Mouse (Mus musculus): ENCODE results near the gene Npas2.

Gene Npas2

GRCm38 (mm10) chr1:39212982-39213381 lies 19.5 kb downstream of the Npas2 start:
- DNase-seq (ENCODE audit: low read depth, low spot score), result no peak

GRCm38 (mm10) chr1:39217584-39217983 lies 24.1 kb downstream of the Npas2 start:
- no peak for DNase-seq (ENCODE audit: low read depth, low spot score)

GRCm38 (mm10) chr1:39228401-39228800 lies 34.9 kb downstream of the Npas2 start:
- no peak for DNase-seq (ENCODE audit: low read depth, low spot score)

GRCm38 (mm10) chr1:39230021-39230420 lies 36.5 kb downstream of the Npas2 start:
- DNase-seq (ENCODE audit: low read depth, low spot score), result no peak

GRCm38 (mm10) chr1:39234815-39235449 lies 41.4 kb downstream of the Npas2 start:
- DNase-seq (ENCODE audit: low read depth, low spot score), result no peak

GRCm38 (mm10) chr1:39237503-39238255 lies 44.1 kb downstream of the Npas2 start:
- DNase-seq (ENCODE audit: low read depth, low spot score), result no peak

- DNase-seq (ENCODE audit: low read depth, low spot score), result no peak
Observed at GRCm38 (mm10) chr1:39240860-39241584, 47.5 kb downstream of the Npas2 start.

- DNase-seq (ENCODE audit: low read depth, low spot score), result no peak
Observed at GRCm38 (mm10) chr1:39244726-39245125, 51.2 kb downstream of the Npas2 start.

GRCm38 (mm10) chr1:39251679-39252078 lies 58.1 kb downstream of the Npas2 start:
- peak; percentile 87 for DNase-seq (ENCODE audit: low read depth, low spot score)

GRCm38 (mm10) chr1:39253771-39254170 lies 60.2 kb downstream of the Npas2 start:
- DNase-seq (ENCODE audit: low read depth, low spot score), result peak; percentile 59

GRCm38 (mm10) chr1:39256051-39256450 lies 62.5 kb downstream of the Npas2 start:
- no peak for DNase-seq (ENCODE audit: low read depth, low spot score)

- peak; percentile 33 for DNase-seq (ENCODE audit: low read depth, low spot score)
Observed at GRCm38 (mm10) chr1:39256513-39257330, 63.2 kb downstream of the Npas2 start.

- DNase-seq (ENCODE audit: low read depth, low spot score), result no peak
Observed at GRCm38 (mm10) chr1:39257331-39257594, 63.7 kb downstream of the Npas2 start.

GRCm38 (mm10) chr1:39259668-39260067 lies 66.1 kb downstream of the Npas2 start:
- DNase-seq (ENCODE audit: low read depth, low spot score), result no peak

- DNase-seq (ENCODE audit: low read depth, low spot score), result peak; percentile 64
Observed at GRCm38 (mm10) chr1:39260183-39260978, 66.8 kb downstream of the Npas2 start.

GRCm38 (mm10) chr1:39266843-39267512 lies 73.4 kb downstream of the Npas2 start:
- DNase-seq (ENCODE audit: low read depth, low spot score), result no peak

GRCm38 (mm10) chr1:39272976-39273375 lies 79.4 kb downstream of the Npas2 start:
- peak; percentile 28 for DNase-seq (ENCODE audit: low read depth, low spot score)

- DNase-seq (ENCODE audit: low read depth, low spot score), result peak; percentile 68
Observed at GRCm38 (mm10) chr1:39280391-39280790, 86.9 kb downstream of the Npas2 start.

- no peak for DNase-seq (ENCODE audit: low read depth, low spot score)
Observed at GRCm38 (mm10) chr1:39280989-39281875, 87.7 kb downstream of the Npas2 start.

- peak; percentile 27 for DNase-seq (ENCODE audit: low read depth, low spot score)
Observed at GRCm38 (mm10) chr1:39281888-39282287, 88.4 kb downstream of the Npas2 start.

Measured in brain, adult 2 months (tissue).